Mouse (Mus musculus) cerebellum, postnatal 14 days (tissue): ENCODE results near the gene Cyp2d26.
"Not testable (repeated sequence)": the region's sequence is repeated elsewhere in the genome, so short reads cannot be mapped to it uniquely, and the experiment has no call there.

Experiments used
- DNase-seq, 2 experiments: peaks; one replicate each; pipeline ENCODE4 v3.0.0; 2021; ENCODE audit warnings: mixed read lengths in 2 of 2

Gene Cyp2d26

DNA sequence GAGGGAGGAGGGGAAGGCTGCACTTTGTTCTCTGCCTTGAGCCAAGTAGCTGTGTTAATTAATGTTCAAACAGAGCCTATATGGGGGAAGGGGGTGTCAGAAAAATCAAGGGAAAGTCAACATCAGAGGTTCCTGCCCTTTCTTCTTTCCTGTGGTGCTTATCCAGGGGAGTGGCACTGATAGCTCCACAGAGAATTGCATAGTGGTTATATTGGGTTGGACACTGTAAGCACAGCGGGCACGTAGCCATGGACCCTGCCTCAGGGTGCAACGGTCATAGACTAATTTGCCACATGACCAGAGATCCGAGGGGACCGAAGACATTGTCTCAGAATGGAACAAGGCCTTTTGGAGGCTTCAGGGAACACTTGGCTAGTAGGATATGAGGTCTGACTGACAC, at the start of gene Cyp2d26:
Gene Cyp2d26, minus strand, starts transcription at position 18 of the 400 bp plus-strand sequence.
- DNase-seq = no peak

DNA sequence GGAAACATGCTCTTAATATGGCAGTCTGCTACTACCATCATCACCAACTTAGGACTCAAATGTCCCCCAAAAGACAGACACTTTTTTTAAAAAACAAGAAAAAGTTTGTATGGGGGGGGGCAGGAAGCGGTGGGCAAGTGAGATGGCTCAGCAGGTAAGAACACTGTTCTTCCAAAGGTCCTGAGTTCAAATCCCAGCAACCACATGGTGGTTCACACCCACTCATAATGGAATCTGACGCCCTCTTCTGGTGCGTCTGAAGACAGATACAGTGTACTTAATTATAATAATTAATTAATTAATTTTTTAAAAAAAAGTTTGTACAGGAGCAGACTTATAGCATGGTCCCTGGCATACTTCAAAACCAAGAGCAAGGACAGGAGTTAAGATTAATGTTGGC, 45.1 kb upstream of the Cyp2d26 start:
- no peak for DNase-seq

DNA sequence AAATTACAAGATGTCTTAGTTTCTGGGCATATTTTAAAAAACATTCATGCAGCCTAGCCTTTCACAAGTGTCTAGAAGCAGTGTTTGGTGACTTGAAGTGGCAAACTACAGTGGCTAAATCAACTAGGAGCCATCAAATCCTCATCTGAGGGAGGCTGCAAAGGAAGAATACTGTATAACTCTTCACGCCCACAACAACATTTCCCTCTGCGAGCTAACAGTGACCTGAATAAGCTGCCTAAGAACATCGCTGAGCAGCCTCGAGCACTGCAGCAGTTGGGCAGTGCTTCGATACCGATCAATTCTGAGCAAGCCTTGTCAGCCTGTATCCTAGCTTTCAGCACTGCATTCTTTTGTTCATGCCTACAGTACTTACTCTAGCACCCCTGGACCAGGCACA, 35.8 kb upstream of the Cyp2d26 start:
- no peak for DNase-seq

DNA sequence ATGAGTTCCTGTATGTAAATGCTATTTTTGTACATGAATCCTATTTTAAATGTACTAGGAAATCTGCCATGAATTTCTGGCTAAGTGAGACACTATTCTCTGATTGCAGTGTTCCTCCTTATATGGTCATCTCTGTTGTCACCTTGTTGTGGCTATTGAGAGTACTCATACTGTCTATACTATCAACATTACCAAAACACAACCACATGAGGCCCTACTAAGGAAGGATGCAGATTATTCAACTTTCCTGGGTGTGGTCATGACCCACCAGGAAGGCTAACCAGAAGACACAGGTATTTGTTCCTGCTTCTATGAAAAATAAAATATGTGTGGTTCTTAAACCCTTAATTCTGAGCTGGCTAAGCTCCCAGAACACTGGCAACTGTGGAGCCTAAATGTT, 31.8 kb upstream of the Cyp2d26 start:
- no peak for DNase-seq

DNA sequence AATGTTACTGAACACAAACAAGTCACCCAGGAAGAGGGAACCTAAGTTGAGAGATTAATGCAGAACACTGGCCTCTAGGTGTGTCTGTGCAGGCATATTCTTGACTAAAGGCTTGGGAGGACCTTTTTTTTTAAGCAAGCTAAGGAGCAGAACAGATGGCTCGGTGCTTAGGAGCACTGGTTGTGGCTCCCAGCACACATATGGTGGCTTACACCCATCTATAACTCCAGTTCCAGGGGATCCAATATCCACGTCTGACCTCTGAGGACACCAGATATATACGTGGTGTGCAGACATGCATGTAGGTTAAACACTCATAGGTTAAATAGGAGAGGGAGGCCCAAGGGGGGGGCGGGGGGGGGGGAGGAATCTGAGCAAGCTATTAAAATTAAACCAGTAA, 28.3 kb upstream of the Cyp2d26 start:
- no peak for DNase-seq

DNA sequence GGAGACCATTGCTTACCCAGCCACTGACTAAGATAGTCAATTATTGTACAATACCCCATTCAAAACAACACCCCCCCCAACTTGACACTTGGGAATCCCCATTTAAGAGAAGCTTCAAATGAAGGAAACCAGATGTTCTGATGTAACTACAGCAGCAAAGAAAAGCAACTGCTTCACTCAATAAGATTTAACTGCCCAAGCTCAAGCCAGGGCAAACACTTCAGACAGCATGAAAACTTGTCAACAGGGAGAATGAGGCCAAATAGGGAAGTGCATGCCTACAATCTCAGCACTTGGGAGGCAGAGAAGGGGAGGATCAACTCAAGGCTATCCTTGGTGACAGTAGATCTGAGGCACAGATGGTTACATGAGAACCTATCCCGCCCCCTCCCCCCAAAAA, 27.6 kb upstream of the Cyp2d26 start:
- no peak for DNase-seq

DNA sequence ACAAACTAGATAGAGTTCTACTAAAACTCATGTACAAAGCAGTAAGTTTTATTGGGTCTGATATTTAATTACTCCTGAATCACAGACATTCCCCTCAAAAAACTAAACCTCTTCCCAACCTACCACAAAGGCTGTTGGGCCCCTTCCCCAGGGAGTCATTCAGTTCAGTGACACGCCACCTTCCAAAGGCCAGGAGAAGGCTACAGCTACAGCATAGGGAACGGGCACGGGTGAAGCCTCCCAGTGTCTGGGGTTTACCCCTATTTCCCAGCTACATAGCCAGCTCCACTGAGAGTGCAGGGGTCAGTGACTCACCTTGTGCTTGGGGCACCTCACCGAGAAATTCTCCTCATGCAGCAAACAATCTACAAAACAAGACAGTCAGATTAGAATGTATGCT, 21.2 kb upstream of the Cyp2d26 start:
- DNase-seq = no peak

DNA sequence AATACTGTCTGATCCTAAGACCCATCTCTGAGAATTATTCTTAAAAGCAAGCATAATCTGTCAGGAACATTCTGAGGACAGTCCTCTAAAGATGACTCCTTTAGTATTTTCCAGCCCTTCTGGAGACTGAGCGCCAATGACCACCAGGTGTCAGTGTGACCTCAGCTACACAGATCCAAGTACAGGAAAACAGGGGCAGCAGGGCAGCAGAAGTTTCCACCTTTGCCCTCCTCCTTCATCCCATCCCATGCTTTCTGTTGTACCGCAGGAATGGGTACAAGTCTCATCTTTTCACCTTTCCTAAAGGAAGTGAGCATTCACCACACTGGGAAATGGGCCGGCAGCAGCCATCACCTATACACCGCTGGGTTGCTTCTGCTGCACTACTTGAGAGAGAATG, 20.7 kb upstream of the Cyp2d26 start:
- DNase-seq = peak; percentile 83 to 86

DNA sequence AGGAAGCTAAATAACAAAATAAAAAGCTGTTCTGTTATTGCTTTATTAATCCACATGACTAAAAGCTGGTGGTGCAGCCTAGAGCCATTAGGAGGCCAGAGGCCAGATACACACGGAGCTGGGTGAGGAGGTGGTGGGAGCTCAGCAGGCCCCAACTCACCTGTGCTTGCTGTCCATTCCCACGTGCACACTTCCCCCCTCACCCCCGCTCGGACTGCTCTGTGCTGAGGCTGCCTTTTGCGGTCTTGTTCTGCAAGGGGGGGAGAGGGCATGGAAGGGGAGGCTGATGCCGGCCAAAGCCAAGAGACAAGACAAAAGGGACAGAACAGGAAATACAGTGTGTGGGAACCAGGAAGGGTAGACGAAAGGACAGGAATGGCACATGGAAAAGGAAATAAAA, 20.2 kb upstream of the Cyp2d26 start:
- no peak for DNase-seq

DNA sequence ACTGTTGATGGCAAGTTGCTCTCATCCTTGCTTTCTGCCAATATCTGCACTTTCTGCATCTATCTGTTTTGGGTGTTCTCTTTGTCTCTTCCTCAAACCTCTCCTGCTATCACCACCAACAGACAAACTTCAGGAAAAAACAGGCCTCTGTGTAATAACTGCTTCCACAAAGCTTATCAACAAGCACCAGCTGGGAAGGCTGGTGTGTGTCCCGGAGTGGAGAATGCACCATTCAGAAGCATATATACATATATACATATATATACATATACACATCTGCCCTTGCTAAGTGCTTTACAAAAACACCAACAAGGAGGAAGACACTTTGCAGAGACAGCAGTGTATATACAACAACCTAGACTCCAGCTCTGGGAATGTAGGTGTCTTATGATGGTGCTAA, 16.5 kb upstream of the Cyp2d26 start:
- no peak for DNase-seq

DNA sequence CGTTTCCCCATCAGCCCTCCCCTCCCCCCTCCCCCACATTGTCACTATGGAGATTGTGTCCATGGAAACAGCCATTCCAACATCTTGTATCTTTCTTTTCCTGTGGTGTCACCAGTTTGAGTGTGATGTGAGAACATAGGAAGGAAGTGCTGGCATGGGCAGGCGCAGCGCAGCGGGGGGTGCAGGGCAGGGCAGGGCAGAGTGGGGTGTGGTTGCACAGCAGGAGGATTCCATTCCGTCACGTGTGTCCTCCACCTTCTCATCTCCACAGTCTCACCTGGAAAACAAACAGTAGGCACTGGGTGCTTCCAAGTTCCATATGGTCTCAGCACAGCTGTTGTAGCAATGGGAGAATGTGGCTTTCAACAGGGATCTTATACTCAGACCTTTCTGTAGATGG, 15.4 kb upstream of the Cyp2d26 start:
- DNase-seq = peak in 1 of 2 experiments; percentile 26

DNA sequence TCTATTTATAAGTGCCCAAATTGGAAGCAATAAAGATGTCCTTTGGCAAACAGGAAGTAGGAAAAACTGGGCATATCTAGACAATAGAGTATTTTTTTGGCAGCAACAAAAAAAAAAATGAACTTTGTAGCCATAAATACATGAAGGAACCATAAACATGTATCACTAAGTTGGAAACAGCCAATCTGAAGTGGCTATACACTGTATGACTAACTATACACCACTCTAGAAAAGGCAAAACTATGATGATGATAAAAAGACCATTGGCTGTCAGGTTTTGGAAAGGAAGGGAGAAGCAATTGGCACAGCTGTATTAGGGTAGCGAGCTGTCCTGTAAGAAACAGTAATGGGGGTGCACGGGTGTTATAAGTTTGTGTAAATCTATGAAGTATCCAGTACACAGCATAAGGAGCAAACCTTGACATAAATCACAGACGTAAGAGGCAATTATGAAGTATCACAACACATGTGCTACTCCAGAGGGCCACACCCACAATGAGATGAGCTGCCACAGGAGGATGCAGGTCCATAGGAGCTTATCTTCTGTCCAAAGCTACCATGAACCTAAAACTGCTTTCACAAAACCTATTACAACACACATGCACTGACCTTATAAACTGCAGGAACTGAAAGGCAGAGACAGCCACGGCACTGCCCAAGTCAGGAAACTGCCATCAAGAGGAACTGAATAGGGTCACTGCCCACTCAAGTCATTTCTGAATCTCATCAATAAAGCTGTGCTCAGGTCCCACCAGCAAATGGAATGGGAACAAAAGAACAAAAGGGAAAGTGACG, 13.1 kb upstream of the Cyp2d26 start:
- DNase-seq = no peak

DNA sequence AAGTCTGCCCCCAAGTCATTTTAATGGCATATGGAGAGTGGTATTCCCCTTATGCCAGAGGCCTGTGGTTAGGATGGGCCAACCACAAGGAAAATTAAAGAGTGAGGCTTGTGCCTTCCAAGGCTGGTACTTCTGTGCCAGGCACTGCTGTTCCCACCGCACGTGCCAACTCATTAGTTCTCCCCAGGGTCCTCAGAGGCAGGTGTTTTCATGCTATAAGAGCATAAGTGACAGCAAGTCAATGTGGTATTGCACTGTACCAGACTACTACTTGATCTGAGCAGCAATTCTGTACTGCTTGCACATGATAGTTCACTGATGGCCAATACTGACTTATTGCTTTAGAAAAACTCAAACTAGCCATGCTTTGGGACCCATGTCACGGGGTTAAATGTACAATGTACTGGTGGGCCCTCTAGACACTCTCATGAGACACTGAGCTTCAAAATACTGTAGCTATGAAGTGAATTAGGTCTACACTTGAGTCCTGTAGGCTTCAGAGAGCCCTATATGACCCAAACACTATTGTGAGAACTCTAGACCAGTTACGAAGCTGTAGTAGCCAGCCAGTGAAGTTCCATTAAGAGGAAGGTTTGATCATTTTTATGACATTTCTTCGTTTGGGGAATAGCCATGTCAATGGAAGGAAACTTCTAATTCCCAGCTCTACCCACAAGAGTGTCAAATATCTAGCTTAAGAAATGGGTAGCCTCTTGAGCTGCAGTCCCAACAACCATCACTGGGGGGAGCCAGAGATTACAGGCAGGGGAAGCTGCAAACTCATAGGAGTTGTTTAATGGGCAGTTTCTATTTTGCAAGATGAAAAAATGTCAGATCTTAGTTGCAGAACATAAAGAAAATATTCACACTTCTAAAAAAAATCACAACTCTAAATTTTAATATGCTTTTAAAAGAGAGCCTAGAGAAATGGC, 10.9 kb upstream of the Cyp2d26 start:
- DNase-seq = peak; percentile 90 to 94

DNA sequence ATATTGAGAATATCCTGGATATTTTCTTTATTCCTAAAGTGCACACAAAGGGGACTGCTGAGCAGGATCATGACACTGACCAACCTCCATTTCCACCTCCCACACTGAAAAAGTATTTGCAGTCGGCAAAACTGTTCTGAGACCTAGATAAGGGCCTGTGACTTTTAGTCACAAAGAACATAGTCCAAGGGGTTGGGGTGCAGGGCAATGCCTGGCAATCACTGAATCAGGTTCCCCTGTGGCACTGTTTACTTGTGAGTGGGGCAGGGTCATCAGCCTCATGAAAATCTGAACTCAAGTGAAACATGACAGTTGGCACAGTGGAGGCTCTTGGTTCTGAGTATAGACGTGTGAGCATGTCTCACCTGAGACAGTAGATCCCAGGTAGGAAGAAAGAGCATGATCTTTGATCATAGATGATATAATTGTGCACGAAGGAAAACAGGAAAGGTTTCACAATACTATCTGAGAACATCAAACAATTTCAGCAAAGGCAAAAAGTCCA, 1.9 kb upstream of the Cyp2d26 start:
- no peak for DNase-seq

DNA sequence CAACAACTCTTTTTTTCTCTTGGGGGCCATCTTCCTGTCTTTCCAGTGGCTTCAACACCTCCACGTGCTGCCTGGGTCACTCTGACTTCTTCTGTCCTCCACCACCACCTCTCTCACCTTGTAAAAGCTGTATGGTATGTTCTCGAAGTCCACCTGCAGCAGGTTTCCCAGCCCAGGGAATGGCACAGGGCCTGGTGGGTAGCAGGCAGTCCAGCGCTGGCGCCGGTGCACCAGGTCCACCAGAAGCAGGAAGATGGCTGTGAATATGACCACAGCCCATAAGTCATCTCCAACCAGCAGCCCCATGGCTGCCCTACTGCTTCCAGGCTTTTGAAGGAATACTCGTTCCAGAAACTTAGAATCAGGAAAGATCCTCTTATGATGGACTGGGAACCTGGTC, 226 bp downstream of the Cyp2d26 start:
- DNase-seq = no peak

DNA sequence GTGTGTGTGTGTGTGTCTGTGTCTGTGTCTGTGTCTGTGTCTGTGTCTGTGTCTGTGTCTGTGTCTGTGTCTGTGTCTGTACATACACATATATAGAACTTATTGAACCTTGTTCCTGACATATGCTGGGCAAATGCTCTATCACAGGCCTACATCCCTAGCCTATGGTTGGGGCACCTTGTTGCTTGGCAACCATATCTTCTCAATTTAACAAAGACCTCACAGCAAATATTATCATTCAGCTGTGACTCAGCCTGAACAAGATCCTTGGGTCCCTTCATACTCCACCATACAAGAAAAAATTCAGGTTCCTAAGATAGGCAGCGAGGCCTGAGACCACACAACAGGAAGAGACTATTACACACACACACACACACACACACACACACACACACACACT, 640 bp downstream of the Cyp2d26 start:
- DNase-seq = no peak

DNA sequence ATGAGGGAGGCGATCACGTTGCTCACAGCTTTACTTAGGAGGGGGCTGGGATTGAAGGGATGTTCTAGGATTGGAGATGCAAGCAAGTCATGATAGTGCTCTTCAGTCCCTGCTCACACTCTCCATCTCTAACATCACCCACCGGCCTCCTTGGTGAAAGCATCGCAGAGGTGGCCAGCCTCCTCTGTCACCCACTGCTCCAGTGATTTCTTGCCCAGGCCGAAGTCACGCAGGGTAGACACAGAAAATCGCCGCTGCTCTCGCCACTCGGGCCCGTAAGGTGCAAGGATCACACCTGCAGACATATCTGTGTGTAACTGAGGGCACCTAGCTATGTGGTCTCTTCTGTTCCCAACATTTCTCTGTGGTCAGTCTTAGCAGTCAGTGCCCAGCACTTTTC, 1.5 kb downstream of the Cyp2d26 start:
- no peak for DNase-seq

DNA sequence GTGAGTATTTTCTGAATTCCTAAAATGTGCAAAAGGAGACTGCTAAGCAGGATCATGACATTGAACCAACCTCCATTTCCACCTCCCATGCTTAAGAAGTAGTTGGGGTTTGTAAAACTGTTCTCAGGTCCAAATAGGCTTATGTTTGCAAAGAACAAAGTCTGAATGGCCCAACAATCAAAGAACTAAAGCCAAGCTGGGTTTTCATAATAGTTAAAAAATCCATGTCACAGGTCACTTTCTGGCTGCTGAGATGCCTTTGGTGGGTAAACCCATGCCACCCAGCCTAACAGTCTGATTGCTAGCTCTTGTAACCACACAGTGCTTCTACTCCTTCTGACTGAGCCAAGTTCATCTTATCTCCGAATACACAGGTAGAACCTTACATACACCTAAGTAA, 9.5 kb downstream of the Cyp2d26 start:
- no peak for DNase-seq

DNA sequence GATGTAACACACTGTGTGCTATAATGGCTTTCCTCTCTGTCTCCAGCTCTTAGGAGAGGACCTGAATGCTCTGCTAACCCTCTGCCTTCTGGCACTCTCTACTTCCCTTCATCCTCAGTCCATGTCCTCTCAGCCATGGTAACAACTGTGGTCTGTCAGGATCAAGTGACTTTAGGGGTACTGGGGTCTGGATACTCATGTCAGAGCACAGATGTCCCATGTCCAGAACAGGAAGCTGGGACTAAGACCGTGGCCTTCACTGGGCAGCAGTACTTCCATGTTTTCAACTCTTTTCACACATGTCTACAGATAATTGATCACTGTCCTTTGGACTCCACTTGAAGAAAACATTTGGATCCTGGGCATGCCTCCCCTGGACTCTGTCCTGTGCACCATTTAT, 10.3 kb downstream of the Cyp2d26 start:
- no peak for DNase-seq

DNA sequence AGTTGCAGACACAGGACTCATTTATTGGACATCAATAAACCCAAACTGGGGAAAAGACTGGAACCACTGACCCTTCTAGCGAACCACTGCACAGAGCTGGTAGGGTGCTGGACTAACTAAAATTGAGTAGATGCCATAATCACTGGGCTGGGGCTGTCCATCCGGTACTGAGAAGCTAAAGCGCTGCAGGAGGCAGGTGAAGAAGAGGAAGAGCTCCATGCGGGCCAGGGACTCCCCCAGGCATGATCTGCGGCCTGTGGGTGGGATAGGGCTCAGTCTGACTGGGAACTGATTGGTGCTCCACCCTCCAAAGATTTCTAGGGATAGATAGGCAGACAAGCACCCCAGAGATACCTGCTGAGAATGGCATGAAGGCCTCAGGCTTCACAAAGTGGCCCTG, 16.2 kb downstream of the Cyp2d26 start:
- DNase-seq = not testable (repeated sequence)

DNA sequence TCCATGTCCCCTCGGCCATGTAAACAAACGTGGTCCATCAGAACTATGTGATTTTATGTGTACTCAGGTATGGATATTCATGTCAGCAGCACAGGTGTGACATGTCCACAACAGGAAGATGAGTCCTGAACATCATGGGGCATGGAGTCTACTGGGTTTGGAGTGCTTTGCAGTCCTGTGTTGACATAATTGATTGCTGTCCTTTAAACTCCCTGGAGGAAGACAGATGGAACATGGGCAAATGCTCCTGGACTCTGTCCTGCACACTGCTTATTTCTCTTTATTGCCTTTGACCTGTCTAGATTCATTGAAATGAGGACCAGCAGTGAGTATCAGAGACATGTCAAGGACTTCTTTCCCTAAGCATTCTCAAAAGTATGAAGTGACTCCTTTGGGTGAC, 28.2 kb downstream of the Cyp2d26 start:
- DNase-seq = no peak

DNA sequence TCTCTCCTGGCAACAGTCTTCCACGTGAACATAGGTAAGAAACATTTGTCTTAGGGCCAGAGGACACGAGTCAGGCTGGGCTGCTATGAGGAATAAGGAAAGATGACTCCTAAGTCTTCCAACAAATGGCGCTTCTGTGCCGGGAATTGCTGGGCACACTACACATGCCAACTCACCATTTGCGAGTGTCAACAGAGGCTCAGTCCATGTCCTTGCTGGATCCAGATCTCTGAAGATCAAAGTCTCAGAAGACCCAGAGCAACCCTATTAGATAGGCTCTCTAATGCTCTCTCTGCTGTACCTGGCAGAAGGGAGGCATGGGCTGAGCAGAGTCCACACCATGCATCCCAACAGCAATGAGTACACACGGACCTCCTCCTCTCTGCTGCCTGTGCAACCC, 29.2 kb downstream of the Cyp2d26 start:
- no peak for DNase-seq

DNA sequence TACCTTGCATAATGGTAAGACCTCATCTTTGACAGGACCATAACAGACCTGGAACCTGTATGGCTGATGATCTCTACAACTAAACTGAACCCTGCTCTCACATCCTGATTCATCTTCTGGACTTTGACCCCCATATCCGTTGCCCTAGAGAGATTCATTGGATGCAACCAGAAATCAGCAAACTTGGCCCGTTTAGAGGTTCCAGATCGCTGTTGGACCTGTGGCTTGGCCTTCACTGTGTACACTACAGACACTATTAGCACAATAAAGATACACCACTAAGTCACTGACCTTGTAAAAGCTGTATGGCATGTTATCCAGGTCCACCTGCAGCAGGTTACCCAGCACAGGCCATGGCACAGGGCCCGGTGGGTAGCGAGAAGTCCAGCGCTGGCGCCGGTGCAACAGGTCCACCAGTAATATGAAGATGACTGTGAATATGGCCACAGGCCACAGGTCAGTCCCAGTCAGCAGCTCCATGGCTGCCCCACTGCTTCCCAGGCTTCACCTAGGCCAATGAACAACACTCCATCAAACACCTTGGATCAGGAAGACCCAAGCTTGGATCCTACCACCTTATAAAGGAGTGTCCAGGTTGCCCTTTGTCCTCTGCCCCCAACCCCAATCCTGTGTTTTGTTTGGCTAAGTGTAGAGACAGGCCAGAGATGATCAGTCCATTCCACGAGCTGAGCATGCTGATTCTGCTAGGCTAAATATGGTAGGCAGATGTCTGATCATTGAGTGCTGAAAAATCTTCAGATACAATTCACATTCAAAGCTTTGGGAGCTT, 30.3 kb downstream of the Cyp2d26 start, which contains the start of gene Cyp2d40:
Gene Cyp2d40, minus strand, starts transcription at position 553 of the 790 bp plus-strand sequence.
- no peak for DNase-seq
